Mouse (Mus musculus) CH12.LX (cell line): ENCODE results near the gene Cradd.

Experiments used
- CTCF ChIP-seq, 2 experiments: IDR thresholded peaks in 1 of 2; conservative IDR thresholded peaks in 1 of 2; 2 replicates each; pipeline ENCODE4 v1.5.1; 2011 to 2012; ENCODE audit warnings: low read depth in 2 of 2, low read length in 2 of 2, improper control_type of control experiment in 1 of 2, inconsistent platforms in 1 of 2, mild to moderate bottlenecking in 1 of 2, moderate library complexity in 1 of 2
- POLR2A ChIP-seq: IDR thresholded peaks from 2 replicates; pipeline ENCODE4 v1.6.1; 2011; ENCODE audit warnings: low read depth, mild to moderate bottlenecking, improper control_type of control experiment, low read length
- RAD21 ChIP-seq: IDR thresholded peaks from 2 replicates; pipeline ENCODE4 v1.6.1; 2011; ENCODE audit warnings: low read depth, mild to moderate bottlenecking, low read length, improper control_type of control experiment, moderate library complexity

GRCm38 (mm10) chr10:95210167-95210566 lies 113.8 kb downstream of the Cradd start:
- TF ChIP-seq CTCF (conservative IDR thresholded peaks at IDR 0.05 in 1 of 2, IDR thresholded peaks at IDR 0.05 in 1 of 2; ENCODE audit: low read depth in 2 of 2, low read length in 2 of 2) (no peak), POLR2A (no peak), RAD21 (no peak)
